Mouse (Mus musculus): ENCODE data around the gene Hist1h4h. TPM values are rescaled to one million over a fixed set of nuclear protein-coding genes. Genes with fewer than 3 reads are reported as not detected.

Gene Hist1h4h
- polyA plus RNA-seq, 3 experiments from 2014 or later: 3.9 to 8.3 (median 7.0) TPM

DNA sequence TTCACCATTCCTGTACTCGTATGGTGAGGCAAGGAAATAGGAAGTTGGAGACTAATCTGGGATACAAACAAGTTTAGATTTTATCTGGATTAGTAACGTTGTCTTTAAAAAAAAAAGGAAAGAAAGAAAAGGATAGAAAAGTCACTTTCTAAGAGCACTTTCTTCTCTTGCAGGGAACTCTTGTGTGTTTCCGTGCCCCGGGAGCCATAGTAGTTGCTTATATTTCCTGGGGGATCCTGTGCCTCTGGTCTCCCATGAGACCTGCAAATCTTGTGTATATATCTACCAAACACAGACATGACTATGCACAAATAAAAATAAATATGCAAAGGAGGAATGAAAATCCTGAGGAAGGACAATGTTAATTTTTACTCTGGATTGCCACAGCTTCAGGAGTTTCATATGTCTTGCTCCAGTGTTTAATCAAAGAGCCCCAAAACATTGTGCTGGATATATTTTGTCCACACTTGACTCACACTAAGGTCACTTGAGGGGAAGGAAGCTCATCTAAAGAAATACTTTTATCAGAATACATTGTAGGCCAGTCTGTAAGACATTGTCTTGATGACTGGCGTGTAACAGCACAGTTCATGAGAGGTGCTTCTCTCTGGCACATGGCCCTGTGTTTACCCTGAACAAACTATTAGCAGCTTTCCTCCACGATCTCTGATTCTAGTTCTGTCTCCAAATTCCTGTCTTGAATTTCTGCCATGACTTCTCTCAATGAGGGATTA lies 46.2 kb downstream of the Hist1h4h start:
- ATAC-seq: no peak

DNA sequence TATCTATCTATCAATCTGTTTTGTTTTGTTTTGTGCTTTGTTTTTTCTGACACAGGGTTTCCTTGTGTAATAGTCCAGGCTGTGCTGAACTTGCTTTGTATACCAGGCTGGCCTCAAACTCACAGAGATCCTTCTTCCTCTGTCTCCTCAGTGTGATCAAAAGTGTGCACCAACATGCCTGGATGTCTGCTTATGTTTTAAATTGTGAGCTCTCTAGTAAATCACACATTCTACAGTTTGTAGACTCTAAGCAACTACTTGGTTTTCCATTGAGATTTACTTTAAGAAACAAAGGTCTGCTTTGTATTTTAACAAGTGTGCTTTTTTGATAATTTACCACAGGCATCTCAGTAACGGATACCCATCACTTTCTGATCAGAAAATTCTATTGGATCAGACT lies 47.0 kb downstream of the Hist1h4h start:
- no peak for ATAC-seq

Other genes starting within 250 kb of the Hist1h4h start
- gene Zfp322a, start 161.8 kb upstream of the Hist1h4h start, polyA plus RNA-seq (2017; shearing (Covaris generic)): 10 to 100 TPM; 28.6 to 33.1 (median 30.2) TPM
- gene Abt1, start 107.2 kb upstream of the Hist1h4h start, polyA plus RNA-seq (2017; shearing (Covaris generic)): 10 to 100 TPM; 11.3 to 13.4 (median 12.2) TPM
- not detected for gene Btn1a1, start 65.1 kb upstream of the Hist1h4h start, polyA plus RNA-seq (2017; shearing (Covaris generic))
- gene Btn2a2, start 42.2 kb upstream of the Hist1h4h start, polyA plus RNA-seq (2017; shearing (Covaris generic)): not detected
- not detected for gene Hist1h2af, start 2.9 kb downstream of the Hist1h4h start, polyA plus RNA-seq (2017; shearing (Covaris generic))
- 1 to 10 TPM in 1 of 3 experiments, not detected in 2; 1.5 TPM for gene Hist1h3g, start 4.4 kb downstream of the Hist1h4h start, polyA plus RNA-seq (2017; shearing (Covaris generic))
- gene Hist1h2bh, start 12.3 kb downstream of the Hist1h4h start, polyA plus RNA-seq (2017; shearing (Covaris generic)): under 1 TPM in 2 of 3 experiments, not detected in 1; 0.38 to 0.89 TPM
- 1 to 10 TPM in 1 of 3 experiments, under 1 TPM in 2; 0.73 to 1.5 (median 0.74) TPM for gene Hist1h3f, start 13.0 kb downstream of the Hist1h4h start, polyA plus RNA-seq (2017; shearing (Covaris generic))
- gene Hist1h4f, start 20.6 kb downstream of the Hist1h4h start, polyA plus RNA-seq (2017; shearing (Covaris generic)): 1 to 10 TPM in 1 of 3 experiments, not detected in 2; 3.2 TPM
- under 1 TPM; 0.20 to 0.36 (median 0.34) TPM for gene Hist1h1d, start 22.2 kb downstream of the Hist1h4h start, polyA plus RNA-seq (2017; shearing (Covaris generic))
- 1 to 10 TPM in 2 of 3 experiments, under 1 TPM in 1; 0.89 to 4.0 (median 4.0) TPM for gene Hist1h3e, start 31.3 kb downstream of the Hist1h4h start, polyA plus RNA-seq (2017; shearing (Covaris generic))
- 100 to 1,000 TPM in 1 of 3 experiments, 10 to 100 TPM in 1, 1 to 10 TPM in 1; 5.9 to 223 (median 14.6) TPM for gene Hist1h2ae, start 40.2 kb downstream of the Hist1h4h start, polyA plus RNA-seq (2017; shearing (Covaris generic))
- 10 to 100 TPM in 1 of 3 experiments, 1 to 10 TPM in 2; 2.4 to 13.2 (median 9.8) TPM for gene Hist1h2bg, start 40.3 kb downstream of the Hist1h4h start, polyA plus RNA-seq (2017; shearing (Covaris generic))
- not detected for gene Hist1h2bf, start 43.1 kb downstream of the Hist1h4h start, polyA plus RNA-seq (2017; shearing (Covaris generic))
- under 1 TPM in 1 of 3 experiments, not detected in 2; 0.99 TPM for gene Hist1h2ad, start 43.3 kb downstream of the Hist1h4h start, polyA plus RNA-seq (2017; shearing (Covaris generic))
- gene Hist1h3d, start 44.7 kb downstream of the Hist1h4h start, polyA plus RNA-seq (2017; shearing (Covaris generic)): 1 to 10 TPM in 1 of 3 experiments, under 1 TPM in 1, not detected in 1; 0.56 to 1.3 TPM
- 10 to 100 TPM; 20.7 to 55.4 (median 27.7) TPM for gene Hist1h4d, start 50.5 kb downstream of the Hist1h4h start, polyA plus RNA-seq (2017; shearing (Covaris generic))
- 1 to 10 TPM in 2 of 3 experiments, under 1 TPM in 1; 0.92 to 3.6 (median 3.0) TPM for gene Hist1h2be, start 90.1 kb downstream of the Hist1h4h start, polyA plus RNA-seq (2017; shearing (Covaris generic))
- 10 to 100 TPM in 1 of 3 experiments, 1 to 10 TPM in 2; 6.7 to 25.3 (median 9.4) TPM for gene Hist1h1e, start 91.5 kb downstream of the Hist1h4h start, polyA plus RNA-seq (2017; shearing (Covaris generic))
- under 1 TPM; 0.43 to 0.47 (median 0.47) TPM for gene Hist1h2ac, start 152.9 kb downstream of the Hist1h4h start, polyA plus RNA-seq (2017; shearing (Covaris generic))
- 1 to 10 TPM in 2 of 3 experiments, under 1 TPM in 1; 0.52 to 3.6 (median 3.3) TPM for gene Hist1h2bc, start 153.1 kb downstream of the Hist1h4h start, polyA plus RNA-seq (2017; shearing (Covaris generic))
- gene Hist1h1t, start 164.8 kb downstream of the Hist1h4h start, polyA plus RNA-seq (2017; shearing (Covaris generic)): not detected
- 1 to 10 TPM; 2.1 to 9.3 (median 4.2) TPM for gene Hist1h4c, start 167.4 kb downstream of the Hist1h4h start, polyA plus RNA-seq (2017; shearing (Covaris generic))
- 1 to 10 TPM in 1 of 3 experiments, under 1 TPM in 1, not detected in 1; 0.32 to 1.7 TPM for gene Hfe, start 179.8 kb downstream of the Hist1h4h start, polyA plus RNA-seq (2017; shearing (Covaris generic))
- gene Hist1h1c, start 207.8 kb downstream of the Hist1h4h start, polyA plus RNA-seq (2017; shearing (Covaris generic)): 10 to 100 TPM in 2 of 3 experiments, 1 to 10 TPM in 1; 8.7 to 14.8 (median 11.1) TPM
- 1 to 10 TPM in 1 of 3 experiments, not detected in 2; 2.5 TPM for gene Hist1h3c, start 214.6 kb downstream of the Hist1h4h start, polyA plus RNA-seq (2017; shearing (Covaris generic))
- gene Hist1h2bb, start 215.7 kb downstream of the Hist1h4h start, polyA plus RNA-seq (2017; shearing (Covaris generic)): 1 to 10 TPM in 2 of 3 experiments, not detected in 1; 2.5 to 2.8 TPM
- gene Hist1h2ab, start 220.1 kb downstream of the Hist1h4h start, polyA plus RNA-seq (2017; shearing (Covaris generic)): 10 to 100 TPM in 1 of 3 experiments, not detected in 2; 14.8 TPM
- gene Hist1h3b, start 221.2 kb downstream of the Hist1h4h start, polyA plus RNA-seq (2017; shearing (Covaris generic)): 1 to 10 TPM in 1 of 3 experiments, not detected in 2; 1.1 TPM
- gene Hist1h4b, start 226.0 kb downstream of the Hist1h4h start, polyA plus RNA-seq (2017; shearing (Covaris generic)): 10 to 100 TPM in 1 of 3 experiments, 1 to 10 TPM in 1, not detected in 1; 4.1 to 20.2 TPM
- 1 to 10 TPM in 1 of 3 experiments, not detected in 2; 3.1 TPM for gene Hist1h4a, start 230.2 kb downstream of the Hist1h4h start, polyA plus RNA-seq (2017; shearing (Covaris generic))
- gene Hist1h3a, start 231.3 kb downstream of the Hist1h4h start, polyA plus RNA-seq (2017; shearing (Covaris generic)): 1 to 10 TPM in 1 of 3 experiments, not detected in 2; 1.6 TPM
- gene Hist1h1a, start 232.6 kb downstream of the Hist1h4h start, polyA plus RNA-seq (2017; shearing (Covaris generic)): 1 to 10 TPM; 2.5 to 6.1 (median 3.4) TPM
- not detected for gene Trim38, start 238.9 kb downstream of the Hist1h4h start, polyA plus RNA-seq (2017; shearing (Covaris generic))